Mouse (Mus musculus): Measurements from ENCODE around the gene Fam205a2. TPM values are rescaled to one million over a fixed set of nuclear protein-coding genes. Genes with fewer than 3 reads are reported as not detected.
"Not testable (repeated sequence)": the region's sequence is repeated elsewhere in the genome, so short reads cannot be mapped to it uniquely, and the experiment has no call there.

Fam205a2 gene
- not detected for total RNA-seq (2022)

DNA sequence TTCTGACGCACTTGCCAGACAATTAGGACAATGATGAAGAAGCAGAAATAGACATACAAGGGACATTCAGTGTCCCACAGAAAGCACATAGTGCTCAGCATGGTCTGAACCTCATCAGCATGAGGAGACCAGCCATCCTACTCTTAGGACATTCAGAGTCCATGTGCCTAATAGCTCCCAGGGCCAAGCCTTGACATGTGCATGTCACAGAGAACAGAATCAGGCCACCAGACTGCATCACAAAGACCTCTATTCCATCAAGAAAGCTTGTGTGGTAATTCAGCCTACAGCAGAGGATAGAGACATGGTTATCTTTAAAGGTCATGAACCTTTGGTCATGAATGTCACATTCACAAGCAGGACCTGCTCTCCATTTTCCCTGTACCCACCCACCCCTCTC is at the start of gene Fam205a2:
Gene Fam205a2 (minus strand): TSS at position 101 of the 400 bp plus-strand sequence.
- DNase-seq (ENCODE audit: low spot score in 2 of 2) = not testable (repeated sequence)

Other genes starting within 250 kb of the Fam205a2 start
- not detected for gene Gm21953, start 233.9 kb downstream of the Fam205a2 start, total RNA-seq (2022)
- gene Fam205a3, start 209.8 kb downstream of the Fam205a2 start, total RNA-seq (2022) = not detected
- gene Gm21586, start 88.8 kb downstream of the Fam205a2 start, total RNA-seq (2022) = not detected
- not detected for gene Gm2163, start 61.4 kb downstream of the Fam205a2 start, total RNA-seq (2022)
- gene Gm10591, start 84.0 kb upstream of the Fam205a2 start, total RNA-seq (2022) = not detected
- 10 to 100 TPM in 2 of 4 experiments, 1 to 10 TPM in 2; 7.6 to 16.1 (median 10.5) TPM for gene Gm2564, start 101.5 kb upstream of the Fam205a2 start, total RNA-seq (2022)
- not detected for gene Ccl27b, start 127.1 kb upstream of the Fam205a2 start, total RNA-seq (2022)
- gene Il11ra2, start 133.7 kb upstream of the Fam205a2 start, total RNA-seq (2022) = under 1 TPM in 1 of 4 experiments, not detected in 3; 0.76 TPM
- under 1 TPM in 3 of 4 experiments, not detected in 1; 0.44 to 0.97 (median 0.51) TPM for gene 4930578G10Rik, start 207.4 kb upstream of the Fam205a2 start, total RNA-seq (2022)
- not detected for gene Ccl19, start 228.4 kb upstream of the Fam205a2 start, total RNA-seq (2022)
- 10 to 100 TPM in 2 of 4 experiments, 1 to 10 TPM in 2; 7.4 to 13.9 (median 10.1) TPM for gene Ccl21a, start 245.8 kb upstream of the Fam205a2 start, total RNA-seq (2022)